Mouse (Mus musculus): ENCODE data around the gene Zc3h4.

- TF ChIP-seq CTCF (IDR thresholded peaks at IDR 0.05 in 2 of 3, conservative IDR thresholded peaks at IDR 0.05 in 1 of 3; ENCODE audit: control insufficient read depth in 1 of 3, insufficient read depth in 1 of 3, low read depth in 2 of 3, low read length in 3 of 3, poor library complexity in 1 of 3, severe bottlenecking in 1 of 3) (no peak), ZC3H11A (IDR thresholded peaks at IDR 0.05; ENCODE audit: low read depth, low read length) (no peak)
Measured at GRCm38 (mm10) chr7:16433352-16433971, 32.8 kb downstream of the Zc3h4 start.
